Mouse (Mus musculus): ENCODE measurements around the gene Ipo9. TPM values are rescaled to one million over a fixed set of nuclear protein-coding genes. Genes with fewer than 3 reads are reported as not detected.

The Ipo9 gene
- polyA plus RNA-seq, 1 experiment from 2014 or later, result 21.4 TPM

GRCm38 (mm10) chr1:135378576-135378975 is 51.7 kb downstream of the Ipo9 start:
- H3K9ac ChIP-seq (ENCODE audit: low read depth, low read length), result no peak overlapping the region
- 60% methylated on average over 9 of the region's 9 CpGs for WGBS
- no peak overlapping the region for H3K4me3 ChIP-seq (ENCODE audit: low read depth, low read length)
- peaks cover 9% of the 10 kb centered on the region; the same call in 1 of the 2 replicates for H3K36me3 ChIP-seq (ENCODE audit: control insufficient read depth, insufficient read depth)
- peaks cover 3% of the 10 kb centered on the region for H3K4me1 ChIP-seq (replicated peaks; ENCODE audit: control insufficient read depth, insufficient read depth, low read length)
- ATAC-seq, result no peak
- no peaks in the 10 kb centered on the region for H3K9me3 ChIP-seq (ENCODE audit: control insufficient read depth)
- H3K4me2 ChIP-seq (replicated peaks; ENCODE audit: low read depth), result no peak overlapping the region
- H3K27ac ChIP-seq (ENCODE audit: low read depth, low read length), result no peak overlapping the region
- no peak for TF ChIP-seq CTCF (IDR thresholded peaks at IDR 0.05; ENCODE audit: low read depth)
- H3K27me3 ChIP-seq (replicated peaks; ENCODE audit: control insufficient read depth, insufficient read depth, low read length), result no peaks in the 10 kb centered on the region

GRCm38 (mm10) chr1:135374868-135375581 is 55.3 kb downstream of the Ipo9 start, which contains the start of gene Shisa4:
TSS of gene Shisa4 (minus strand) at chr1:135375237.
- 4% methylated on average over 35 of the region's 38 CpGs for WGBS

GRCm38 (mm10) chr1:135374175-135374867 is 56.0 kb downstream of the Ipo9 start:
- Histone ChIP-seq H3K36me3 (ENCODE audit: control insufficient read depth, insufficient read depth) (no peaks in the 10 kb centered on the region), H3K27ac (ENCODE audit: low read depth, low read length) (peak overlapping the region; percentile 57), H3K9ac (ENCODE audit: low read depth, low read length) (peak overlapping the region; percentile 68), H3K4me1 (replicated peaks; ENCODE audit: control insufficient read depth, insufficient read depth, low read length) (peaks cover 3% of the 10 kb centered on the region), H3K4me3 (ENCODE audit: low read depth, low read length) (peak overlapping the region; percentile 51), H3K4me2 (replicated peaks; ENCODE audit: low read depth) (peak overlapping the region; percentile 90), H3K27me3 (replicated peaks; ENCODE audit: control insufficient read depth, insufficient read depth, low read length) (no peaks in the 10 kb centered on the region), H3K9me3 (ENCODE audit: control insufficient read depth) (no peaks in the 10 kb centered on the region)
- TF ChIP-seq CTCF (IDR thresholded peaks at IDR 0.05; ENCODE audit: low read depth), result no peak
- WGBS, result 6% methylated on average over 19 of the region's 19 CpGs
- ATAC-seq, result no peak

More at GRCm38 (mm10) chr1:135374868-135375581, 55.3 kb downstream of the Ipo9 start, which contains the start of gene Shisa4:
- Histone ChIP-seq H3K27me3 (replicated peaks; ENCODE audit: control insufficient read depth, insufficient read depth, low read length) (no peaks in the 10 kb centered on the region), H3K4me1 (replicated peaks; ENCODE audit: control insufficient read depth, insufficient read depth, low read length) (peaks cover 3% of the 10 kb centered on the region), H3K36me3 (ENCODE audit: control insufficient read depth, insufficient read depth) (no peaks in the 10 kb centered on the region), H3K9me3 (ENCODE audit: control insufficient read depth) (no peaks in the 10 kb centered on the region), H3K9ac (ENCODE audit: low read depth, low read length) (peak within 1 kb of the TSS; percentile 68), H3K27ac (ENCODE audit: low read depth, low read length) (peak within 1 kb of the TSS; percentile 57), H3K4me3 (ENCODE audit: low read depth, low read length) (peak within 1 kb of the TSS; percentile 51), H3K4me2 (replicated peaks; ENCODE audit: low read depth) (peak within 1 kb of the TSS; percentile 90)
- ATAC-seq, result peak; percentile 60
- peak; percentile 36; the same call in 1 of the 2 replicates for TF ChIP-seq CTCF (IDR thresholded peaks at IDR 0.05; ENCODE audit: low read depth)

- ATAC-seq, result no peak
- Histone ChIP-seq H3K27ac (ENCODE audit: low read depth, low read length) (no peak overlapping the region), H3K4me1 (replicated peaks; ENCODE audit: control insufficient read depth, insufficient read depth, low read length) (peaks cover 7% of the 10 kb centered on the region), H3K27me3 (replicated peaks; ENCODE audit: control insufficient read depth, insufficient read depth, low read length) (no peaks in the 10 kb centered on the region), H3K4me3 (ENCODE audit: low read depth, low read length) (no peak overlapping the region), H3K36me3 (ENCODE audit: control insufficient read depth, insufficient read depth) (no peaks in the 10 kb centered on the region), H3K9ac (ENCODE audit: low read depth, low read length) (no peak overlapping the region), H3K4me2 (replicated peaks; ENCODE audit: low read depth) (no peak overlapping the region), H3K9me3 (ENCODE audit: control insufficient read depth) (no peaks in the 10 kb centered on the region)
- TF ChIP-seq CTCF (IDR thresholded peaks at IDR 0.05; ENCODE audit: low read depth), result no peak
- 82% methylated on average over 4 of the region's 4 CpGs for WGBS
These were observed 57.1 kb downstream of the Ipo9 start for GRCm38 (mm10) chr1:135373171-135373677.

GRCm38 (mm10) chr1:135369415-135369814 is 60.9 kb downstream of the Ipo9 start:
- Histone ChIP-seq H3K9ac (ENCODE audit: low read depth, low read length) (no peak overlapping the region), H3K4me2 (replicated peaks; ENCODE audit: low read depth) (no peak overlapping the region), H3K27ac (ENCODE audit: low read depth, low read length) (no peak overlapping the region), H3K9me3 (ENCODE audit: control insufficient read depth) (no peaks in the 10 kb centered on the region), H3K27me3 (replicated peaks; ENCODE audit: control insufficient read depth, insufficient read depth, low read length) (no peaks in the 10 kb centered on the region), H3K4me1 (replicated peaks; ENCODE audit: control insufficient read depth, insufficient read depth, low read length) (0 out of 2 replicates have a peak, but pooled peaks cover 4% of the 10 kb centered on the region), H3K36me3 (ENCODE audit: control insufficient read depth, insufficient read depth) (no peaks in the 10 kb centered on the region), H3K4me3 (ENCODE audit: low read depth, low read length) (no peak overlapping the region)
- 74% methylated on average over 5 of the region's 5 CpGs for WGBS
- no peak for TF ChIP-seq CTCF (IDR thresholded peaks at IDR 0.05; ENCODE audit: low read depth)
- ATAC-seq, result no peak

GRCm38 (mm10) chr1:135368982-135369381 is 61.3 kb downstream of the Ipo9 start:
- Histone ChIP-seq H3K36me3 (ENCODE audit: control insufficient read depth, insufficient read depth) (no peaks in the 10 kb centered on the region), H3K4me2 (replicated peaks; ENCODE audit: low read depth) (peak overlapping the region; percentile 90), H3K9ac (ENCODE audit: low read depth, low read length) (peak overlapping the region; percentile 26; the same call in 1 of the 2 replicates), H3K27ac (ENCODE audit: low read depth, low read length) (no peak overlapping the region), H3K4me1 (replicated peaks; ENCODE audit: control insufficient read depth, insufficient read depth, low read length) (0 out of 2 replicates have a peak, but pooled peaks cover 4% of the 10 kb centered on the region), H3K27me3 (replicated peaks; ENCODE audit: control insufficient read depth, insufficient read depth, low read length) (no peaks in the 10 kb centered on the region), H3K4me3 (ENCODE audit: low read depth, low read length) (peak overlapping the region; percentile 43), H3K9me3 (ENCODE audit: control insufficient read depth) (no peaks in the 10 kb centered on the region)
- WGBS, result 21% methylated on average over 14 of the region's 14 CpGs
- peak; percentile 69 for TF ChIP-seq CTCF (IDR thresholded peaks at IDR 0.05; ENCODE audit: low read depth)
- peak; percentile 9; the same call in 1 of the 2 replicates for ATAC-seq
